Mouse (Mus musculus) hindbrain, embryonic 16.5 days (tissue): Measurements from ENCODE around the gene Tnf. TPM values are rescaled to one million over a fixed set of nuclear protein-coding genes. Genes with fewer than 3 reads are reported as not detected.

Experiments
- ATAC-seq: fragments of 200-750 bp; cut with Nextera tagmentation; 2 replicates; pipeline ENCODE4 v1.8.0; 2017; ENCODE audit warnings: moderate TSS enrichment, moderate library complexity
- H3K27ac ChIP-seq: fragments of 300-500 bp; sonication (generic); 2 replicates; pipeline ENCODE4 v1.5.1; 2014; ENCODE audit warnings: low read depth, mild to moderate bottlenecking, control low read depth, low read length, moderate library complexity
- H3K27me3 ChIP-seq: fragments of 300-500 bp; sonication (generic); replicated peaks from 2 replicates; pipeline ENCODE4 v1.6.1; 2014; ENCODE audit warnings: low read length; ENCODE audit not compliant: control insufficient read depth, insufficient read depth
- H3K36me3 ChIP-seq: fragments of 300-500 bp; sonication (generic); 2 replicates; pipeline ENCODE4 v1.6.1; 2014; ENCODE audit warnings: mild to moderate bottlenecking, low read length, moderate library complexity, mixed read lengths; ENCODE audit not compliant: control insufficient read depth, insufficient read depth
- H3K4me1 ChIP-seq: fragments of 300-500 bp; sonication (generic); 2 replicates; pipeline ENCODE4 v1.6.1; 2014; ENCODE audit warnings: low read depth, low read length; ENCODE audit not compliant: control insufficient read depth, insufficient read depth
- H3K4me2 ChIP-seq: fragments of 300-500 bp; sonication (generic); 2 replicates; pipeline ENCODE4 v1.6.1; 2014; ENCODE audit warnings: mild to moderate bottlenecking, low read length, control low read depth, moderate library complexity
- H3K4me3 ChIP-seq: fragments of 300-500 bp; sonication (generic); 2 replicates; pipeline ENCODE4 v1.5.1; 2014; ENCODE audit warnings: mild to moderate bottlenecking, low read length, control low read depth, moderate library complexity
- H3K9ac ChIP-seq: fragments of 300-500 bp; sonication (generic); 2 replicates; pipeline ENCODE4 v1.6.1; 2014; ENCODE audit warnings: low read depth, mild to moderate bottlenecking, control low read depth, low read length, moderate library complexity
- H3K9me3 ChIP-seq: fragments of 300-500 bp; sonication (generic); 2 replicates; pipeline ENCODE4 v1.6.1; 2014; ENCODE audit warnings: mild to moderate bottlenecking, low read length, moderate library complexity; ENCODE audit not compliant: control insufficient read depth
- WGBS: fragments of 180-500 bp; shearing (Covaris S2); extraction: QIAGEN DNeasy Blood & Tissue Kit; methylation state at CpG from one replicate; pipeline ENCODE4 v1.1.7; 2014; 5-methylcytosine and 5-hydroxymethylcytosine counted together
- polyA plus RNA-seq: library from polyadenylated mRNA; unstranded; fragments of >200 nt; fragmentation: Nextera tagmentation; extraction: Ambion mirVana; gene quantifications from 2 replicates; pipeline ENCODE4 v1.2.1, GENCODE M21; 2015

Gene Tnf
- polyA plus RNA-seq, 1 experiment from 2014 or later, result not detected

GRCm38 (mm10) chr17:35172445-35173234 lies 29.2 kb downstream of the Tnf start:
- H3K4me3 ChIP-seq, result no peak overlapping the region
- no peak overlapping the region for H3K27ac ChIP-seq
- WGBS, result 75% methylated on average over 11 of the region's 11 CpGs
- no peaks in the 10 kb centered on the region for H3K9me3 ChIP-seq
- H3K9ac ChIP-seq, result no peak overlapping the region
- ATAC-seq, result no peak
- no peaks in the 10 kb centered on the region for H3K36me3 ChIP-seq
- H3K4me1 ChIP-seq, result no peaks in the 10 kb centered on the region
- no peaks in the 10 kb centered on the region for H3K27me3 ChIP-seq
- no peak overlapping the region for H3K4me2 ChIP-seq

GRCm38 (mm10) chr17:35168541-35169207 lies 33.1 kb downstream of the Tnf start:
- 15% methylated on average over 4 of the region's 4 CpGs for WGBS
- ATAC-seq, result no peak
- Histone ChIP-seq H3K36me3 (no peaks in the 10 kb centered on the region), H3K4me3 (no peak overlapping the region), H3K27ac (no peak overlapping the region), H3K4me2 (no peak overlapping the region), H3K4me1 (peaks cover 8% of the 10 kb centered on the region), H3K9me3 (no peaks in the 10 kb centered on the region), H3K27me3 (no peaks in the 10 kb centered on the region), H3K9ac (no peak overlapping the region)

- no peak overlapping the region for H3K4me3 ChIP-seq
- peaks cover 14% of the 10 kb centered on the region for H3K4me1 ChIP-seq
- no peaks in the 10 kb centered on the region for H3K9me3 ChIP-seq
- no peak overlapping the region for H3K9ac ChIP-seq
- ATAC-seq, result no peak
- H3K4me2 ChIP-seq, result no peak overlapping the region
- H3K27me3 ChIP-seq, result no peaks in the 10 kb centered on the region
- no peak overlapping the region for H3K27ac ChIP-seq
- 94% methylated on average over 7 of the region's 7 CpGs for WGBS
- no peaks in the 10 kb centered on the region for H3K36me3 ChIP-seq
These were observed 34.0 kb downstream of the Tnf start for GRCm38 (mm10) chr17:35167794-35168193.

DNA sequence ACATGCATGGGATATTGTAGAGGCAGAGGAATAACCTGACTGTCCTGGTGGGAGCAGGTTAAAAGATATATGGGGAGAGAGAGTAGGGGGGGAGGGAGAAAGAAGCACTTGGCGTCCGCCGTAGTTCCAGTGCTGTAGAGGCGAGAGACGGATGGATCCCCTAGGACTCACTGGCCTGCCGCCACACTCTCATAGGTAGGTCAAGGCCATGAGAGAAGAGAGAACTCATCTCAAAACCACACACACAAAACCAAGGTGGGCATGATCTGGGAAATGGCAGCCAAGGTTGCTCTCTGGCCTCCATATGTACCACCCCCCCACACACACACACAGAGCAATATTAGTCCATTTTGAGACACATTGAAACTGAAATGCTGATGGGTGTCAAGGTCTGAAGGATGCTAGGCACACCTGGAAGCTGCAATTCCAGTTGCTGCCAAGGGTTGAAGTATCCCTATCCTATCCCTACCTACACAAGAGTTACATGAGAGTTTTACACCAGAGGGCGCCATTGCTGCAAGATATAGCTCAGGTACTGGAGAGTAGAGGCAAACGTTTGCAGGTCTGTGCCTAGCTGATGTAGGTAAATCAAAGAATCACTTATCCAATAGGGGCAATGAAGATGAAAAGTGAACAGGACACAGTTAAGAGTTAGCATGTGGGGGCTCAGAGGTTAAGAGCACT lies 35.3 kb downstream of the Tnf start:
- peak overlapping the region; percentile 99; the same call in 1 of the 2 replicates for H3K4me3 ChIP-seq
- peaks cover 27% of the 10 kb centered on the region for H3K4me1 ChIP-seq
- no peaks in the 10 kb centered on the region for H3K9me3 ChIP-seq
- WGBS, result 61% methylated on average over 8 of the region's 8 CpGs
- H3K4me2 ChIP-seq, result peak overlapping the region; percentile 65
- H3K36me3 ChIP-seq, result peaks cover 3% of the 10 kb centered on the region
- peak overlapping the region; percentile 3; the same call in 1 of the 2 replicates for H3K9ac ChIP-seq
- H3K27ac ChIP-seq, result peak overlapping the region; percentile 6; the same call in 1 of the 2 replicates
- no peak for ATAC-seq
- H3K27me3 ChIP-seq, result no peaks in the 10 kb centered on the region

DNA sequence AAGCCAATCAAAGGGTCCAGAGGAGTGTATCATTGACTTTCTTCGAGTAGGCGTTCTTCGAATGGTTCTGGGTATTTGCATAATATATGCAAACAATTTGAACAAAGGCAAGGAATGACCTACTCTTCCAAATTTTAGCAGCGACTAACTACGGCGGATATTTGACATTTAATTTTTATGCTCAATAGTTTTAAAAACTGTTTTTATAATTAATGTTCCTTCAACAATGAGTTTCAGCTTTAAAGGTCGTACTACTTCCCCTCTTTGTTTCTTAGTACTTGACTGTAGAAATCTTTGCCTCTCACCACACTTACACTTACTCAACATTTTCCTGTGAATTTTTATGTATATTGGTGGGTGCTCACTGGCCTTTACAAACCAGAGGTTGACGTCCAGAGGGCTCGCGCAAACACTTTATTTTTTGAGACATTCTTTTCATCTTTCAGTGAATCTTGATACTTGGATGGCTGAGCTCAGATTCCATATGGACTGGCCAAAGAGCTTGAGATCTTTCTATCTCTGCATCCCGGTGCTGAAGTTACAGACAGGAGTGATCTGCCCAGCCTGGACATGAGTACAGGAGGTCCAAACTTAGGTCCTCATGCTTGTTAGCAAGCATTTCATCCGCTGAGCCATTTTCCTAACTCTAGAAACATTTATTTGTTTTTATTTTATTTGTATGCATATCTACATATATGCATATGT lies 36.2 kb downstream of the Tnf start:
- no peak for ATAC-seq
- 21% methylated on average over 12 of the region's 12 CpGs for WGBS

DNA sequence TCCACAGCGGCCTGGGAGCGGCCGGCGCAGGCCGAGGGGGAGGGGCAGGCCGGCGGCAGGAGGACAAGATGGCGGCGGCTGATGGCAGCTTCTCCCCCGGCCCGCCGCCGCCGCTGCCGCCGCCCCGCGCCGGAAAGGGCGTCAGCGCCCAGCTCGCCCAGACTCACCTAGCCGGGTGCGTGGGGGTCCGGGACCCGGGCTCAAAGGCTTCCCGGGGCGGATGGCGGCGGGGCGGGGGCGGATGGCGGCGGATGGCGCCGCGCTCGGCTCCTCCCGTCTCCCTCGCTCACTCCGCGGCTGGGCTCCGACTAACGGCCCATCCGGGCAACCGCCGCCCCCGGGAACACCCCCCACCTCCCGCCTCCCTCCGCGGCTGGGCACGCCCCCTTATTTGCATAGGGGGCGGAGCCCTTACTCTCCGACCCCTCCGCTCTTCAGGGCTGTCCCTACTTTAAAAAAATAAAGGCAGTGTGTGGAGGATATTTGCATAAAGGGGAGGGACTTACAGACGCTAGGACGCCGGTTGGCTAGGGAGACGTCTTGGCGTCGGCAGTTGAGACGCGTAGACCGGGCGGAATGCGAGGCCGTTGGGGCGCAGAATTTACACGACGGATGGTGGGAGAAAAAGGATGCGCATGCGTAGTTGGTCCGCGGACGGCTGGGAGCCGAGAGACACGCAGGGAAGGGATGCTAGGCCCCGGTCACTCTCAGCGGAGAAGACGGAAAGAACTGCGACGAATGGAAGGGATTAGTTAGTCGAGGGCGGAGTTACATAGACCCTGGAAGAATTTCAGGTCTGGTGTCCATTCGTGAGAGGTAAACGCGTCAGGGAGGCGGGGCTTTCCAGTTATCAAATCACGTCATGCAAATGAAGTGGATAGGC lies 37.0 kb downstream of the Tnf start, which contains the start of gene Prrc2a:
Gene Prrc2a (minus strand): TSS at position 330 of the 883 bp plus-strand sequence.
- Histone ChIP-seq H3K9ac (peak within 1 kb of the TSS; percentile 100), H3K27me3 (no peaks in the 10 kb centered on the region), H3K27ac (peak within 1 kb of the TSS; percentile 98), H3K36me3 (peaks cover 20% of the 10 kb centered on the region), H3K9me3 (no peaks in the 10 kb centered on the region), H3K4me2 (peak within 1 kb of the TSS; percentile 99), H3K4me3 (peak within 1 kb of the TSS; percentile 99), H3K4me1 (peaks cover 27% of the 10 kb centered on the region)
- peak; percentile 95 for ATAC-seq
- WGBS, result under 1% methylated on average over 67 of the region's 89 CpGs

More for the DNA sequence above, 36.2 kb downstream of the Tnf start:
- peak overlapping the region; percentile 65 for H3K9ac ChIP-seq
- H3K4me3 ChIP-seq, result peak overlapping the region; percentile 99
- peaks cover 27% of the 10 kb centered on the region for H3K4me1 ChIP-seq
- no peaks in the 10 kb centered on the region for H3K9me3 ChIP-seq
- no peaks in the 10 kb centered on the region for H3K27me3 ChIP-seq
- H3K27ac ChIP-seq, result peak overlapping the region; percentile 98
- peak overlapping the region; percentile 65 for H3K4me2 ChIP-seq
- H3K36me3 ChIP-seq, result peaks cover 12% of the 10 kb centered on the region

- no peaks in the 10 kb centered on the region for H3K27me3 ChIP-seq
- H3K9me3 ChIP-seq, result no peaks in the 10 kb centered on the region
- H3K27ac ChIP-seq, result peak overlapping the region; percentile 98
- 0% methylated on average over 27 of the region's 28 CpGs for WGBS
- peak overlapping the region; percentile 100 for H3K9ac ChIP-seq
- no peak for ATAC-seq
- H3K4me2 ChIP-seq, result peak overlapping the region; percentile 99
- H3K36me3 ChIP-seq, result peaks cover 26% of the 10 kb centered on the region
- H3K4me3 ChIP-seq, result peak overlapping the region; percentile 99
- peaks cover 27% of the 10 kb centered on the region for H3K4me1 ChIP-seq
These were observed 37.6 kb downstream of the Tnf start for GRCm38 (mm10) chr17:35164218-35164567.
